Mouse (Mus musculus): ENCODE measurements at regions not wholly inside any gene's neighbourhood (a gene's known extent, or its start where the extent isn't known, plus 50 kb on each side); places are given as distances from the start of the nearest gene placed in this dataset.
A peak's percentile ranks its signal among the peaks of the same experiment; 100 is the strongest.

DNA sequence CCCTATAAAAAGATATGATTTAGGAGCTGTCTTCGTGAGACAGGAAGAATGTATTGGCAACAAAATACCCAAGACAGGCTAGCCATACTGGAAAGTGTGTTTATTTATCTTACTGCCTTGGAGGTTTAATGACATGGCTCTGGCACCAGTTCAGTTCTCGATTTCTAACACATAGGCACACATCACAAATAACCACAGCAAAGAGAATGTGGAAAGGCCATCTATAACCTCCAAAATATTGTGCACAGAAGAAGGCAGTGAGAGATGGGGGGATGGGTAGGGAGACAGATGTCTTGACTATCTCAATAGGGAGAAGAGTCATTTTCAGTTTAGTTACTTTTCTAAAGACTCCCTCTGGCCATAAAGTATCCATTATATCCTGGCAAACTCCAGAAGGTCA, 90.5 kb downstream of the Minar1 start:
- H3K4me1 ChIP-seq (ENCODE audit: control insufficient read depth, insufficient read depth, low read length): no peaks in the 10 kb centered on the region
- no peak overlapping the region for H3K4me2 ChIP-seq (ENCODE audit: low read length)
- no peak overlapping the region for H3K4me3 ChIP-seq (ENCODE audit: low read depth, low read length)
- WGBS: 86% methylated on average over 2 of the region's 2 CpGs
- H3K27ac ChIP-seq (ENCODE audit: low read length): no peak overlapping the region
- no peak overlapping the region for H3K9ac ChIP-seq (ENCODE audit: low read depth, low read length)
- no peaks in the 10 kb centered on the region for H3K27me3 ChIP-seq (ENCODE audit: control insufficient read depth, insufficient read depth, low read depth, low read length)
- H3K36me3 ChIP-seq (ENCODE audit: control insufficient read depth, insufficient read depth, low read length): no peaks in the 10 kb centered on the region
- no peaks in the 10 kb centered on the region for H3K9me3 ChIP-seq (replicated peaks; ENCODE audit: control insufficient read depth, low read length, poor library complexity, severe bottlenecking)
- ATAC-seq: no peak

DNA sequence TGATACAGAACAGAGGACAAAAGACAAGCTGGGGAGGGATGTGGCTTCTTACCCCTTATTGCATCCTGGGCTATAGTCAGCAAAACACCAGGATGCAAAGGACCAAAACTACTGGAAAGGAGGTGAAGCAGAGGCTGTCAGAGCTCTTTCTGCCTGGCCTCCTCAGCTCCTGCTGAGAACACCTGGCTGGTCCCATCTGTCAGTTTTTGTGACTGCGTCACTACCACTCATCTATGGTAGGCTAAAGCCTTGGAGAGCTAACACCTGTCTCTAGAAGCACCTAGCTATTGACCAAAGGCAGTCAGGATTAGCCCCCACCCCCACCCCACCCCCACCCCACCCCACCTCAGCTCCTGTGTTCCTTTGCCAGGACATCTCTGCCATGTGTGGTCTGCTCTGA, 98.8 kb downstream of the Minar1 start:
- Histone ChIP-seq H3K9me3 (replicated peaks; ENCODE audit: control insufficient read depth, low read length, poor library complexity, severe bottlenecking) (no peaks in the 10 kb centered on the region), H3K9ac (ENCODE audit: low read depth, low read length) (no peak overlapping the region), H3K27ac (ENCODE audit: low read length) (no peak overlapping the region), H3K36me3 (ENCODE audit: control insufficient read depth, insufficient read depth, low read length) (no peaks in the 10 kb centered on the region), H3K4me2 (ENCODE audit: low read length) (no peak overlapping the region), H3K4me3 (ENCODE audit: low read depth, low read length) (no peak overlapping the region), H3K4me1 (ENCODE audit: control insufficient read depth, insufficient read depth, low read length) (no peaks in the 10 kb centered on the region), H3K27me3 (ENCODE audit: control insufficient read depth, insufficient read depth, low read depth, low read length) (no peaks in the 10 kb centered on the region)
- 89% methylated on average over 1 of the region's 1 CpGs for WGBS
- no peak for ATAC-seq

DNA sequence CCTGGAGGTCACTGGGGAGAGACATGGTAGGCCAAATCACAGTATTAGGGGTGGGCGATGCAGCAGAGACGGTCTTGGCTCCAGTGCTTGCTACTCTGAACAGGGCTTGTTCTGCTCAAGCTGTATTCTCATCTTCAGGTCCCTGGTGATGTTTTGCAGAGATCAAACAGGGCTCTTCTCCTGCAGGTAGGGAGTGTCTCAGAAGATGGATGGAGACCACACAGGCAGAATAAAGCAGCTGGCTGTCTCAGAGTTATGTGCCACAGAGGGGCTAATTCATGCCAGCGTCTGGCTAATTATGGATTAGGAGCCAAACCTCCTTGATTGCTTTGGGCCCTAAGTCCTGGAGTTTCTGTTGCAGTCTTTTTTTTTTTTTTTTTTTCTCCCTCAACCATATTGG, 99.2 kb downstream of the Minar1 start:
- Histone ChIP-seq H3K4me1 (ENCODE audit: control insufficient read depth, insufficient read depth, low read length) (no peaks in the 10 kb centered on the region), H3K36me3 (ENCODE audit: control insufficient read depth, insufficient read depth, low read length) (no peaks in the 10 kb centered on the region), H3K27me3 (ENCODE audit: control insufficient read depth, insufficient read depth, low read depth, low read length) (no peaks in the 10 kb centered on the region), H3K27ac (ENCODE audit: low read length) (no peak overlapping the region), H3K4me2 (ENCODE audit: low read length) (no peak overlapping the region), H3K4me3 (ENCODE audit: low read depth, low read length) (no peak overlapping the region), H3K9ac (ENCODE audit: low read depth, low read length) (no peak overlapping the region), H3K9me3 (replicated peaks; ENCODE audit: control insufficient read depth, low read length, poor library complexity, severe bottlenecking) (no peaks in the 10 kb centered on the region)
- peak; percentile 56; the same call in 1 of the 2 replicates for ATAC-seq
- WGBS: 57% methylated on average over 3 of the region's 3 CpGs

DNA sequence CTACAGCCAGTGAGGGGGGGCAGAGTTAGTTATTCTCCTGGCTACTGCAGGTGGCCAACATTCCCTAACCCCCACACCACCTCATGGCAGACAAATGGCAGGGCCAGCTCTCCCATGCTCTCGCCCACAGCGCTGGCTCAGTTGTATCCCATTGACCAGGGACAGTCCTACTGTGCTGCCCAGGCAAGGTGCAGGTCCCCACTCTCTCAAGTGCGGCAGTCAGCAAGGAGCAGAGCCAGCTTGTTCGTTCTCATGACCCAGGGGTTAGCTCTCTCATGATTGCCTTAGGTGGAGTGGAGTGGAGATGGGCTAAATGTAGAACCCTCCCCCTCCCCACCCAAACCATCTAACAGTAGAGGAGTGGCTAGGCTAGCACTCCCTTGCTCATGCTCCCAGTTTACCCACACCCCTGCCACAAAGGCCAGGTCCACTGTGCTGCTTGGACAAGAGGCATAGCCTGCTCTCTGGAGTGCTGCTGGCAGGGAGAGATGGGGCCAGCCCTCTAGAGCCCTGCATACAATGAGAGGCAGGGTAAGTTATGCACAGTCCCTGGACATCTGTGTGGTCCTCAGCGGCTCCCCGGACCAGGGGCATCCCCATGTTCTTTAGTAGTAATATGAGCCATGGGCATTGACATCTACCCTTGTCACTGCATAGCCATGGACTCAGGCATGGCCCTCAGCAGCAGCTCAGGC, 114.4 kb downstream of the Minar1 start:
- Histone ChIP-seq H3K27ac (ENCODE audit: low read length) (no peak overlapping the region), H3K4me3 (ENCODE audit: low read depth, low read length) (no peak overlapping the region), H3K36me3 (ENCODE audit: control insufficient read depth, insufficient read depth, low read length) (no peaks in the 10 kb centered on the region), H3K27me3 (ENCODE audit: control insufficient read depth, insufficient read depth, low read depth, low read length) (no peaks in the 10 kb centered on the region), H3K9ac (ENCODE audit: low read depth, low read length) (no peak overlapping the region), H3K4me1 (ENCODE audit: control insufficient read depth, insufficient read depth, low read length) (no peaks in the 10 kb centered on the region), H3K9me3 (replicated peaks; ENCODE audit: control insufficient read depth, low read length, poor library complexity, severe bottlenecking) (no peaks in the 10 kb centered on the region), H3K4me2 (ENCODE audit: low read length) (no peak overlapping the region)
- WGBS: 91% methylated on average over 6 of the region's 6 CpGs
- ATAC-seq: 0 out of 2 replicates have a peak, but pooled peaks have one; percentile 25

DNA sequence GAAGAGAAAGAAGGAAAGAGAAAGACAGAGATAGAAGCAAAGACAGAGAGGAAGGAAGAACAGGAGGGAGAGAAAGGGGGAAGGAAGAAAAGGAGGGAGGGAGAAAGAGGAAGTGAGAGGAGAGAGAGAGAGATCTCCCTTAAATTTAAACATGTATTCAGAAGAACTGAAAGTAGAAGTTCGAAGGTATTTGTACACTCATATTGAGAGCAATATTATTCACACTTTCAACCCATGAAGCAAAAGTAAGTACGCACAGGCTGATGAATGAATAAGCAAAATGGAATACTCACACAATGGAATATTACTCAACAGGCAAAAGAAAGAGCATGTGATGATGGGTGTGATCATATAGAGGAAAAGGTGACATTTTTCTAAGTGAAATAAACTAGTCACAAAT, 120.8 kb downstream of the Minar1 start:
- Histone ChIP-seq H3K27me3 (ENCODE audit: control insufficient read depth, insufficient read depth, low read depth, low read length) (no peaks in the 10 kb centered on the region), H3K27ac (ENCODE audit: low read length) (no peak overlapping the region), H3K4me2 (ENCODE audit: low read length) (no peak overlapping the region), H3K4me3 (ENCODE audit: low read depth, low read length) (no peak overlapping the region), H3K36me3 (ENCODE audit: control insufficient read depth, insufficient read depth, low read length) (no peaks in the 10 kb centered on the region), H3K9ac (ENCODE audit: low read depth, low read length) (no peak overlapping the region), H3K4me1 (ENCODE audit: control insufficient read depth, insufficient read depth, low read length) (peaks cover 2% of the 10 kb centered on the region; the same call in 1 of the 2 replicates), H3K9me3 (replicated peaks; ENCODE audit: control insufficient read depth, low read length, poor library complexity, severe bottlenecking) (no peaks in the 10 kb centered on the region)
- WGBS: 92% methylated on average over 2 of the region's 2 CpGs
- ATAC-seq: no peak

DNA sequence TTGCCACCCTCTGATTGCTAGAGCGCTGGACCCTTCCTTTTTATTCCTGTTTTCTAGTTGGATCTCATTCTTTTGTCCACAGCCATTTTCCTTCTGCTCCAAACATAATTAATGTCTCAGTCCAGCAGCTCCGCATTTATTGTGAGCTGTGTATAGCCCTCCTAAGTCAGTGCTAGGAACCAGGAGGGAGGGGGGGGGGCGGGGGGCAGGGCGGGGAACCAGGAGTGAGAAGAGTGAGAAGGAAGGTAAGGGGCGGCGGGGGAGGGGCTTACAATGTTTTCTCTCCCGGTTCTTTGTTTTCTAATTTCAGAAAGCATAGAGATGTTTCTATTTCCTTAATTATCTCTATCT, 125.6 kb downstream of the Minar1 start:
- peak; percentile 51; the same call in 1 of the 2 replicates for ATAC-seq
- H3K4me2 ChIP-seq (ENCODE audit: low read length): no peak overlapping the region
- 29% methylated on average over 5 of the region's 7 CpGs for WGBS

DNA sequence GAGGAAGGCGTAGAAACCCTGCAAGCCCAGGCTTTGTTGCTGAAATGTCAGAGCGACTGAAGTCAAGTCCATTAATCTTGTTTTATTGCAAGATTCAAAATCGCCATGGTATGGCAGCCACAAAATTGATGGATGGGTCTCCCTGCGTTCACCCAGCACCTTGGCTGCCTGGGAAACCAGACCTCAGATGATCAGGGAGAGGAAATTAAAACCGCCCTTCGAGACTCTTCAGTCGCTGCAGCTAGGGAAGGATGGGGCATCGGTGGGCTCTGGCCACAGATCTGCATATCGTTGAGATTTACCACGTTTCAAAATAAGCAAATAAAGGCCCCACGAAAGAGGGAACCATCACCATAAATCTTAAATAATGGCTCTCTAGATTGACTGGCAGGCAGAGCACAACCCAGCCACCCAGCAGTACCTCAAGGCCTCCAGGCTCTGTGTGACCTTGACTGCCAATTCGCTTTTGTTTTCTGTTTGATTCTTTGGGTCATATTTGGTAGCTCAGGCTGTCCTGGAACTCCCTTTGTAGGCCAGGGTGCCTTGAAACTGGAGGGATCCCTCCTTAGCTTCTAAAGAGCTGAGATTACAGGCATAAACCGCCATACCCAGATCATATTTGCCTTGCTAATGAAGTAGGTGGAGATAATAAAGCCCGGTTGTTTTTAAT, 126.1 kb downstream of the Minar1 start:
- H3K9ac ChIP-seq (ENCODE audit: low read depth, low read length): no peak overlapping the region
- peak overlapping the region; percentile 33; the same call in 1 of the 2 replicates for H3K27ac ChIP-seq (ENCODE audit: low read length)
- ATAC-seq: peak; percentile 58; the same call in 1 of the 2 replicates
- H3K4me1 ChIP-seq (ENCODE audit: control insufficient read depth, insufficient read depth, low read length): peaks cover 5% of the 10 kb centered on the region; the same call in 1 of the 2 replicates
- H3K9me3 ChIP-seq (replicated peaks; ENCODE audit: control insufficient read depth, low read length, poor library complexity, severe bottlenecking): no peaks in the 10 kb centered on the region
- H3K36me3 ChIP-seq (ENCODE audit: control insufficient read depth, insufficient read depth, low read length): no peaks in the 10 kb centered on the region
- H3K27me3 ChIP-seq (ENCODE audit: control insufficient read depth, insufficient read depth, low read depth, low read length): no peaks in the 10 kb centered on the region
- no peak overlapping the region for H3K4me2 ChIP-seq (ENCODE audit: low read length)
- 52% methylated on average over 14 of the region's 14 CpGs for WGBS
- H3K4me3 ChIP-seq (ENCODE audit: low read depth, low read length): no peak overlapping the region

More for the DNA sequence above, 125.6 kb downstream of the Minar1 start:
- Histone ChIP-seq H3K27ac (ENCODE audit: low read length) (no peak overlapping the region; the same call in 1 of the 2 replicates), H3K27me3 (ENCODE audit: control insufficient read depth, insufficient read depth, low read depth, low read length) (no peaks in the 10 kb centered on the region), H3K4me1 (ENCODE audit: control insufficient read depth, insufficient read depth, low read length) (peaks cover 5% of the 10 kb centered on the region; the same call in 1 of the 2 replicates), H3K9ac (ENCODE audit: low read depth, low read length) (no peak overlapping the region), H3K36me3 (ENCODE audit: control insufficient read depth, insufficient read depth, low read length) (no peaks in the 10 kb centered on the region), H3K9me3 (replicated peaks; ENCODE audit: control insufficient read depth, low read length, poor library complexity, severe bottlenecking) (no peaks in the 10 kb centered on the region), H3K4me3 (ENCODE audit: low read depth, low read length) (no peak overlapping the region)

DNA sequence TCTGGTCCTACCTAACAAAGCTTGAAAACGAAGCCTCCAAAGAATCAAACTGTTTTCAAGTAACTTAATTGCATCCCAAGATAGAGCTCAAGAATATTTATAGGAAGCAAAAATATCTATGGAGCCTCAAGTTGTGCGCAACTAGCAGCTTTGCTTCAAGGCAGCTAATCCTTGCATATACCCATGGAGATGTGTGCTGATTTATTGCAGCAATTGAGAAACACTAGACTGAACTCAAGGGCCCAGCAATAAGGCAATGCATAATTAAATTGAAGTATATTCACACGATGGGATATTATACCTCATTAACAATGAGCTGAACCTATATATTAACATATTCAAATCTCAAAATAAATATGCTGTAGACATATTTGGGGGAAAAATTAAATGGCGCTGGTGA, 135.3 kb downstream of the Minar1 start:
- no peaks in the 10 kb centered on the region for H3K9me3 ChIP-seq (replicated peaks; ENCODE audit: control insufficient read depth, low read length, poor library complexity, severe bottlenecking)
- ATAC-seq: no peak

DNA sequence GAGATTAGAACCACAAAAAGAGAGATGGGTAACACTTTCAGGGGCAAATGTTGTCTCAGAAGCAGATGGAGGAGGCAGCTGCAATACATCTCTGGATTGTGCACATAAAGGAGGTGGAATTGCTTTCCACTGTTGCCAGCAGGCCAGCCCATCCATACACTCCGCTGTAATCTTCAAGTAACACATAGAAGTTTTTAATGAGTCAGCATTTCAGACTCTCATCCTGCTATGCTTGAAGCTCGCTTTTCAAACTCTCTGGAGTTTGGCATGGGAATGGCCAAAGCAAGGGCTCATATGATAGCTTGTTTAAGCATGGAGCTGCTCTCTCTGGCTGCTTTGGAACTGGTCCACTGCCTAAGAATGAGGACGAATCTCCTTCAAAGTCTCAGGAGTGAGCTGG, 143.5 kb downstream of the Minar1 start:
- Histone ChIP-seq H3K27ac (ENCODE audit: low read length) (no peak overlapping the region), H3K4me3 (ENCODE audit: low read depth, low read length) (no peak overlapping the region), H3K4me1 (ENCODE audit: control insufficient read depth, insufficient read depth, low read length) (no peaks in the 10 kb centered on the region), H3K27me3 (ENCODE audit: control insufficient read depth, insufficient read depth, low read depth, low read length) (no peaks in the 10 kb centered on the region), H3K9ac (ENCODE audit: low read depth, low read length) (no peak overlapping the region), H3K9me3 (replicated peaks; ENCODE audit: control insufficient read depth, low read length, poor library complexity, severe bottlenecking) (no peaks in the 10 kb centered on the region), H3K36me3 (ENCODE audit: control insufficient read depth, insufficient read depth, low read length) (no peaks in the 10 kb centered on the region), H3K4me2 (ENCODE audit: low read length) (no peak overlapping the region)
- no peak for ATAC-seq
- WGBS: 81% methylated on average over 3 of the region's 3 CpGs

More for the DNA sequence above, 135.3 kb downstream of the Minar1 start:
- no peak overlapping the region for H3K27ac ChIP-seq (ENCODE audit: low read length)
- 84% methylated on average over 4 of the region's 4 CpGs for WGBS
- no peaks in the 10 kb centered on the region for H3K4me1 ChIP-seq (ENCODE audit: control insufficient read depth, insufficient read depth, low read length)
- H3K27me3 ChIP-seq (ENCODE audit: control insufficient read depth, insufficient read depth, low read depth, low read length): no peaks in the 10 kb centered on the region
- H3K36me3 ChIP-seq (ENCODE audit: control insufficient read depth, insufficient read depth, low read length): no peaks in the 10 kb centered on the region
- no peak overlapping the region for H3K9ac ChIP-seq (ENCODE audit: low read depth, low read length)
- H3K4me2 ChIP-seq (ENCODE audit: low read length): no peak overlapping the region
- no peak overlapping the region for H3K4me3 ChIP-seq (ENCODE audit: low read depth, low read length)

All from midbrain, embryonic 16.5 days (tissue).